Mouse (Mus musculus) cerebellum, postnatal 4 days (tissue): ENCODE data around the gene Dlg2.
A peak's percentile ranks its signal among the peaks of the same experiment; 100 is the strongest.

Experiments
- DNase-seq, 2 experiments: peaks; one replicate each; pipeline ENCODE4 v3.0.0; 2022; ENCODE audit warnings: low spot score in 2 of 2, mixed read lengths in 1 of 2

Gene Dlg2

GRCm38 (mm10) chr7:92048876-92049275, 1572.4 kb downstream of the Dlg2 start:
- DNase-seq, result no peak

GRCm38 (mm10) chr7:92066851-92067250, 1590.4 kb downstream of the Dlg2 start:
- DNase-seq, result no peak

GRCm38 (mm10) chr7:92087429-92087828, 1611.0 kb downstream of the Dlg2 start:
- DNase-seq, result no peak

GRCm38 (mm10) chr7:92093860-92094259, 1617.4 kb downstream of the Dlg2 start:
- DNase-seq, result peak; percentile 28 to 60

GRCm38 (mm10) chr7:92095198-92095597, 1618.7 kb downstream of the Dlg2 start:
- DNase-seq, result no peak

- no peak for DNase-seq
These were observed 1624.4 kb downstream of the Dlg2 start for GRCm38 (mm10) chr7:92100847-92101246.

GRCm38 (mm10) chr7:92102892-92103543, 1626.5 kb downstream of the Dlg2 start:
- DNase-seq, result peak; percentile 24 to 62

- no peak for DNase-seq
These were observed 1629.0 kb downstream of the Dlg2 start for GRCm38 (mm10) chr7:92105477-92105876.

GRCm38 (mm10) chr7:92105956-92106355, 1629.5 kb downstream of the Dlg2 start:
- DNase-seq, result no peak

- no peak for DNase-seq
These were observed 1636.6 kb downstream of the Dlg2 start for GRCm38 (mm10) chr7:92113065-92113464.

- no peak for DNase-seq
These were observed 1638.9 kb downstream of the Dlg2 start for GRCm38 (mm10) chr7:92115237-92115871.

GRCm38 (mm10) chr7:92123276-92123675, 1646.8 kb downstream of the Dlg2 start:
- DNase-seq, result no peak

- DNase-seq, result peak; percentile 24 to 63
These were observed 1649.4 kb downstream of the Dlg2 start for GRCm38 (mm10) chr7:92125886-92126285.

GRCm38 (mm10) chr7:92134301-92134700, 1657.8 kb downstream of the Dlg2 start:
- DNase-seq, result no peak

- no peak for DNase-seq
These were observed 1659.2 kb downstream of the Dlg2 start for GRCm38 (mm10) chr7:92135624-92136023.

- DNase-seq, result no peak
These were observed 1663.8 kb downstream of the Dlg2 start for GRCm38 (mm10) chr7:92140051-92140817.

- DNase-seq, result no peak
These were observed 1671.0 kb downstream of the Dlg2 start for GRCm38 (mm10) chr7:92147499-92147898.

- DNase-seq, result no peak
These were observed 1674.3 kb downstream of the Dlg2 start for GRCm38 (mm10) chr7:92150768-92151167.

GRCm38 (mm10) chr7:92154603-92155002, 1678.1 kb downstream of the Dlg2 start:
- no peak for DNase-seq

GRCm38 (mm10) chr7:92163150-92163549, 1686.7 kb downstream of the Dlg2 start:
- DNase-seq, result no peak

- DNase-seq, result no peak
These were observed 1687.8 kb downstream of the Dlg2 start for GRCm38 (mm10) chr7:92164316-92164715.

- DNase-seq, result no peak
These were observed 1688.5 kb downstream of the Dlg2 start for GRCm38 (mm10) chr7:92164875-92165518.
